Mouse (Mus musculus) effector memory CD4-positive, alpha-beta T cell, adult 7 months (primary cell): ENCODE results near the gene Tbc1d24. TPM values are rescaled to one million over a fixed set of nuclear protein-coding genes. Genes with fewer than 3 reads are reported as not detected.

Source experiments
- polyA plus RNA-seq: library from polyadenylated mRNA; unstranded; fragments of 100-300 nt; shearing (Covaris generic); gene quantifications from one replicate; pipeline ENCODE4 v1.2.1, GENCODE M21; 2017

Gene Tbc1d24
- polyA plus RNA-seq = 1.1 TPM

GRCm38 (mm10) chr17:24205284-24205888, at the start of gene Tbc1d24:
Gene Tbc1d24 (minus strand): TSS chr17:24205562.

GRCm38 (mm10) chr17:24251320-24252069, 46.1 kb upstream of the Tbc1d24 start, which contains the start of gene Ccnf:
Gene Ccnf (minus strand): TSS chr17:24251484.

GRCm38 (mm10) chr17:24220435-24221411, 15.4 kb upstream of the Tbc1d24 start, which contains the start of gene Tedc2:
Gene Tedc2 (minus strand): TSS chr17:24220851.

GRCm38 (mm10) chr17:24209043-24209915, 3.9 kb upstream of the Tbc1d24 start, which contains the start of gene Ntn3:
Gene Ntn3 (minus strand): TSS chr17:24209531.

GRCm38 (mm10) chr17:24169317-24170065, 35.9 kb downstream of the Tbc1d24 start, which contains the start of gene Atp6v0c:
Gene Atp6v0c (minus strand): TSS chr17:24169702.

GRCm38 (mm10) chr17:24163176-24163962, 42.0 kb downstream of the Tbc1d24 start, which contains the start of gene Amdhd2:
Gene Amdhd2 (minus strand): TSS chr17:24163766.

GRCm38 (mm10) chr17:24150824-24151223, 54.5 kb downstream of the Tbc1d24 start, which contains the start of gene Pdpk1:
Gene Pdpk1 (minus strand): TSS chr17:24150924.

Other genes starting within 250 kb of the Tbc1d24 start
- gene Prss30, start 225.0 kb downstream of the Tbc1d24 start, polyA plus RNA-seq = 5.7 TPM
- not detected for gene Prss22, start 207.5 kb downstream of the Tbc1d24 start, polyA plus RNA-seq
- 0.30 TPM for gene Prss27, start 167.4 kb downstream of the Tbc1d24 start, polyA plus RNA-seq
- 27.7 TPM for gene Kctd5, start 132.1 kb downstream of the Tbc1d24 start, polyA plus RNA-seq
- 58.9 TPM for gene Pdpk1, start 54.6 kb downstream of the Tbc1d24 start, polyA plus RNA-seq
- gene Amdhd2, start 41.8 kb downstream of the Tbc1d24 start, polyA plus RNA-seq = 17.6 TPM
- gene Atp6v0c, start 35.9 kb downstream of the Tbc1d24 start, polyA plus RNA-seq = 400 TPM
- 0.61 TPM for gene Ntn3, start 4.0 kb upstream of the Tbc1d24 start, polyA plus RNA-seq
- gene Tedc2, start 15.3 kb upstream of the Tbc1d24 start, polyA plus RNA-seq = 3.1 TPM
- gene Ccnf, start 45.9 kb upstream of the Tbc1d24 start, polyA plus RNA-seq = 1.4 TPM
- 0.46 TPM for gene Abca17, start 145.5 kb upstream of the Tbc1d24 start, polyA plus RNA-seq
- gene Abca3, start 146.4 kb upstream of the Tbc1d24 start, polyA plus RNA-seq = 18.0 TPM
- 197 TPM for gene Rnps1, start 209.0 kb upstream of the Tbc1d24 start, polyA plus RNA-seq
- 57.8 TPM for gene Eci1, start 221.1 kb upstream of the Tbc1d24 start, polyA plus RNA-seq
- gene Dnase1l2, start 237.5 kb upstream of the Tbc1d24 start, polyA plus RNA-seq = 2.1 TPM